Mouse (Mus musculus) hematopoietic stem cell, adult 5-6 weeks (primary cell): Measurements from ENCODE around the gene Iqcf5. TPM values are rescaled to one million over a fixed set of nuclear protein-coding genes. Genes with fewer than 3 reads are reported as not detected.
A peak's percentile ranks its signal among the peaks of the same experiment; 100 is the strongest.

ENCODE experiments used
- ATAC-seq, 2 experiments: fragments of 125-278 bp in 1 of 2; replicated peaks in 1 of 2; 2 replicates each; pipeline ENCODE4 v1.8.0; 2016 to 2017; ENCODE audit warnings: inconsistent platforms in 2 of 2, mild to moderate bottlenecking in 2 of 2, moderate number of reproducible peaks in 2 of 2, low read depth in 1 of 2, moderate TSS enrichment in 1 of 2; ENCODE audit not compliant: low FRiP score in 2 of 2, poor library complexity in 2 of 2, severe bottlenecking in 2 of 2, insufficient read depth in 1 of 2, low TSS enrichment in 1 of 2
- total RNA-seq: library from RNA; stranded (forward); fragments of 172-1452, 232-1000 nt; gene quantifications from 2 replicates; pipeline ENCODE4 v1.2.3, GENCODE M21; 2017

The Iqcf5 gene
- total RNA-seq: not detected in 2 replicates

DNA sequence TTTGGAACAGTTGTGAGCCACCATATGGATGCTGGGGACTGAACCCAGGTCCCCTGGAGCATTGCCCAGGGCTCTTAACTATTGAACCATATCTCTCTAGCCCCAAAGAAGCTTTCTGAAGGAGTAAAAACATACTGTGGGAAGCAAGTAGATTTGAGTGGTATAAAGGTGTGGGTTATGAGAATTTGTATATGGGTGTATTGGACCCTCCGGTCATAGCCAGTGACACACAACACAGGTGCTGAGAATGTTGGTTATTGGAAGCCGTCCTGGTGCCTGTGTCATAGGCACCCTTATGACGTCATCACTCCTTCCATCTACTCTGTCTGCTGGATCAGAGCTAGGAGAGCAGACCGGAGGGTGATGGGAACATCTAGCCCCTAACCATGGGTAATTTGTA, at the start of gene Iqcf5:
Gene Iqcf5, plus strand, starts transcription at position 301 of the 400 bp plus-strand sequence.
- no peak for ATAC-seq

DNA sequence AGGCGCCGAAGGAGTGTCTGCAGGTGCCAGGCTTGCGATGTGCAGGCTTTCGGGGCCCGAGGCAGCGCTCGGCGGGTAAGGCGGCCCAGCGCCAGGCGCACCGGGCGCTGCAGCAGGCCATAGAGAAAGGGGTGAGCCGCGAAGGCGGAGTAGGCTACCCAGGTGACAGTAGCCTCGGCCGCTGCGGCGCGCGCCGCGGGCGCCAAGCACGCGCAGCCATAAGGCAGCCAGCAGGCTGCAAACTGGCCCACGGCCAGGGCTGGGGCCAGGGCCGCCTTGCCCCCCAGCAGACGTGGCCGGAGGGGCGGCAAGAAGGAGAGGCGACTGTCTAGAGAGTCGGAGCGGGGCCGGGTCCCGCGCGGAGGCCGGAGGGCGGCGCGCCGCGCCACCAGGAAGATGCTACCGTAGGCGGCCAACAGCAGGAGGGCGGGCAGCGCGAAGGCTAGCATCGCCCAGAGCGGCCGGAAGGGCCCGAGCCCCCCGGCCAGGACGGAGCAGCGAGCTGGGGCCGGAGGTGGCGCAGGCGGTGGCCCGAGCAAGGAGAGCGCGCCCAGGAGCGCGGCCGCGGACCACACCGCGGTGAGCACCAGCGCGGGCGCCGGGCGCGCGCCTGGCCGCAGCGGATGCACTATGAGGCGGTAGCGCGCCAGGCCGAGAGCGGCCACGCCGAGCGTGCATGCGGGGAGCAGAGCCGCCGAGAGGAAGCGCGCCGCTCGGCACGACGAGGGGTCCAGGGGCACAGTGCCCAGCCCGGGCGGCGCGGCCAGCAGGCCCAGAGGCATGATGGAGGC, 49.4 kb upstream of the Iqcf5 start:
- peak; percentile 23 to 33; a peak in 2 of 4 replicates for ATAC-seq

DNA sequence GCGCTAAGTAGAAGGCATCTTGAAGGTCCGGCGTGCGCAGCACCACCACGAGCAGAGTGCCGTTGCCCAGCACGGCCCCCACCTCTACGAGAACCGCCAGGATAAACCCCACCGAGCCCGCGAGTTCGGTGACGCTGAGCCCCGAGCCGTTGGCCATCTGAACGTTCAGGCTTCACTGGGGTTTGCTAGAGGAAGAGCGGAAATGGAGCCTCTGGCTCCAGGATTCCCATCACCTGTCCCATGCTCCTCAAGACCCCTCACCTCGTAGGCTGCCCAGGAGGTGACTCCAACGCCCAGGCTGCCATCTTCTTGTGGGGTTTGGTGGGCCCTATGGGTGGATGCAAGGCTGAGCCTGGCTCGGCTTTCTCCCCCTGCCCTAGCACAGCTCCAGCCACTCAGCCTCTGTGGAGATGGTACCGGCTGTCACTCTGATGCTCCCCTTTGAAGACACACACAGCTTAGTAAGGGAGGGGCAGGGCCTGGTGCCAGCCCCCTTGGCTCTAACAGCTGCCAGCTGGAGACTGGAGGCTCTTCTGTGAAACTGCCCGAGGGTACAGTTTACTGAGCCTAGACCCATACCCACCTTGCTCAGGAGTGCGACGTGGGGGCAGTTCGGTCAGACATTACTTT, 48.7 kb upstream of the Iqcf5 start, which contains the start of gene Gpr62:
Gene Gpr62, minus strand, starts transcription at position 368 of the 630 bp plus-strand sequence.
- ATAC-seq: no peak; a peak in 1 of 4 replicates

DNA sequence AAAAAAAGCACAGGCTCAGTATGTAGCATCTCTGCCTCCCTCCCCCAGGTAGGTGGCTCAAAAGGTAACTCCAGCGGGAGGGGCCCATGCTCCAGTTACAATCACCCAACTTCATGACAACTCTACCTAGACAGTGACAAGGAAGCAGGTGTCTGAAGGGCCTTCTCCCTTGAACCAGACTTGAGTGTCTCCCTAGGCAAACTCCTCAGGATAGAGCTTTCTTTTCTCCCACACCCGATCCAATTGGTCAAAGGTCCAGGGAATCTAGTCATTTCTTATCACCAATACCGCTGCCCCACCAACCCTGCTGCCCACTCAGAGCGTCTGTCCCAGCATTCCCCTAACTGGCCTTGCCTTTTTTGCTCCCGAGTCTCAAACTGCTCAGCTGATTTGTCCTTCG, 47.7 kb upstream of the Iqcf5 start:
- no peak for ATAC-seq

DNA sequence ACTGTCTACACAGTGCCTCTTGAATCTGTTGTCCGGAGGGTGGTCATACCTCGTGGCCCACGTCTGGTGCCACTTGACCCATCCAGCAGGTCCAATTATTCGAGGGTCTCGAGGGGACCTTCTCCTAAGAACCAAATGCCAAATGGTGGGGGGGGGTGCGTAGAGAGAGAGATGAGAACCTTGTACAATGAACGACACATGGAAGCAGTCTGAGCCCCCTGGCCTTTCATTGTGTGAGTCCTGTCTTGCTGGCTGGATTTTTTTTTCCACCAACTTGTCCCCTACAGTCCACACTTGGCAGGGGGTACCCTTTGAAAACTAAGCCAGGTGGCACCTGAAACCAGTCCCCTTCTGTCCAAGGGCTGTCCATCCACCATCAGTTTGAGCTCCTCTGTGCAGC, 46.6 kb upstream of the Iqcf5 start:
- ATAC-seq: no peak

DNA sequence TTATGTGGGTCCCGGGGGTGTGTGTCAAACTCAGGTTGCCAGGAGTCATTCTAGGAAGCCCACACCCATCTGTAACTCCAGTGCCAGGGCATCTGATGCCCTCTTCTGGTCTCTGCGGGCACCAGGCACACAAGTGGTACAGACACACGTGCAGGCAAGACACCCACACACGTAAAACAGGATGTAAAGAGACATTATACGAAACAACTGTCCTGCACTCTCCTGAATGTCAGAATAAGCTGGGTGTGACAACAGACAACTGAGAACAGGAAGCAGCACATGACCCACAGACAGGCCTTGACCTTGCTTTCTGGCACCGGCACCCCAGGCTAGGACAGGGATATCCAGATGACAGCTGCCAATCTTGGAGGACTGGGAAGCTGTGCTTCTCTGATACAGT, 45.1 kb upstream of the Iqcf5 start:
- ATAC-seq: no peak

DNA sequence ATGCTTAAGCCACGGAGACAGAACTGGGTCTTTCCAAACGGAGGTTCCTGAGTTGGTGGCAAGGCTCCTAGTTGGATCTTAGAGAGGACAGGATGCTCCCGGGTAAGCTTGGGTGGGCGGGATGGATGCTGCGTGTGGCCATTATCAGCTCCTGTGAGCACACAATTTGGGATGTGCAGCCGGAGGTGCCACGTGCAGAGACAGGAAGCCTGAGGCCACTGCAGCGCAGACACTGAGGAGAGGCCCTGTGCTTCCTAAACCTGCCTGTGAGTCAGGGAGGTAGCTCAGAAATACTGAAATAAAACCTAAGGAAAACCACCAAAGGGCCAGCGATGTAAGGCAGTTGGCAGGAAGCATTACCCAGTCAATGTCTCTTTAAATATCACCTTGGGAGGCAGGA, 44.6 kb upstream of the Iqcf5 start:
- no peak for ATAC-seq

DNA sequence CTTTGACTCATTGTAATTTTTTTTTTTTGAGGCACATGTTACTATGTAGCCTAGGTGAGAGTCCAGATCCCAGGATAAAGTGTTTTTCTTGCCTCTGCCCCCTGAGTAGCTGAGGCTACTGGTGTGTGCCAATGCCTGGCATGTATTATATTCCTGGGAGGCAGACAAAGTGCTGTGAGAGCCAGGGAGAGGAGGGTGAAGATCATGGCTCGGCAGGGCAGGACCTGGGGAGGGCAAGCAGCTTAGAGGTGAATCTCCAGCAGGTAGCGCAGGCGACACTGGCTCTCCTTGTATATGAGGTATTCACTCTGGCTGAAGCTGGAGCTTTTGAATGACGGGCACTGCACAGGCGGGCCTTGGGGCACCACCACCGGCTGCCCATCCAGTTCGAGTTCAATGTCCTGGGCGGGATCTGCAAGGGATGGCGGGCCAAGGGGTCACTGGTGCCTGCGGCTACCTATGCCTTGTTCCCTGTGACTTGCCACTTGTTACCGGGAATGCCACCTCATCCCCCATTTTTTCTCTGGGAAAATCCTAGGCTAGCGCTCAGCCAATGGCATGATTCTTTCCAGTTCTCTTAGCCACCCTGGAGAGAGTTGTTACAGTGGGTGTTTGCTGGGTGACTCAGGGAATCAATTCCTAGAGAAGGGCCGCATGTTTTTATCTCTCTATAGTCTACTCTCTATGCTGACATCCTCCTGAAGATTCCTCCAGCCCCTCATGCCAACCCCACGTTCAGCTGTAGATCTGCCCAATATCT, 43.2 kb upstream of the Iqcf5 start:
- no peak for ATAC-seq

DNA sequence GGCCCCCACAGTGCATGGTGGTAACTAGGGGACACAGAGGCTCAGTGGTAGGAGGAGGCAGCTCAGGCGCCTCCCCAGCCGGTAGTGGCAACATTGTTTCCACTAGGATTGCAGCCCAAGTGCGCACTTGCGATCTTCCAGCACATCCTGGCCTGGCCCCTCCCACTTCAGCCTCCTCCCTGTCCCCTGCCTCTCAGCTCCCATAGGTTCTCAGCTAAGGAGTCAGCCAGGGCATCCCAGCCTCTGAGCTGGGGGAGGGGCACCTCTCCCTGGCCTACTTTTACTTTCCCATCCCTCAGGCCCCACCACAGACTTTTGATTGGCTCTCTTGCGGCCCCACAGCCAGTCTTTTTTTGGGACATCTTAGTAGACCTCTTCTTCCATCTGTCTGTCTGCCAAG, 42.5 kb upstream of the Iqcf5 start:
- ATAC-seq: no peak

DNA sequence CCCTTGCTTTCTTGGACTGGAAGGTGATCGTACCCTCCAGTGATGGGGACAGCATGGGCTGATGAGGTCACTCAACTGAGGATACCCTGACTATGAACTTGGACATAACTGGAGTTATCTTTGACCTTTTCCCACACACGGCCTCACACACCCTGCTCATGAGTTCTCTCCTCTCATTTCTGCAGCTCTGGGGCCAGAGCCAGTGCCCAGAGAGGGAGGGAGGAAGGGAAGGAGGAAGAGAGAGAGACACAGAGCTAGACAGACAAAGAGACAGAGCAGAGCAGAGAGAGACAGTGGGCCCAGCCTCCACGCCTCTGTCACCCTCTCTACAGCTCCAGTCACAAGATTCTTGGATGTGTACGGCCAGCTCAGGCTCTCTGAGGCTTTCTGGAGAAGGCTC, 42.1 kb upstream of the Iqcf5 start:
- no peak for ATAC-seq

DNA sequence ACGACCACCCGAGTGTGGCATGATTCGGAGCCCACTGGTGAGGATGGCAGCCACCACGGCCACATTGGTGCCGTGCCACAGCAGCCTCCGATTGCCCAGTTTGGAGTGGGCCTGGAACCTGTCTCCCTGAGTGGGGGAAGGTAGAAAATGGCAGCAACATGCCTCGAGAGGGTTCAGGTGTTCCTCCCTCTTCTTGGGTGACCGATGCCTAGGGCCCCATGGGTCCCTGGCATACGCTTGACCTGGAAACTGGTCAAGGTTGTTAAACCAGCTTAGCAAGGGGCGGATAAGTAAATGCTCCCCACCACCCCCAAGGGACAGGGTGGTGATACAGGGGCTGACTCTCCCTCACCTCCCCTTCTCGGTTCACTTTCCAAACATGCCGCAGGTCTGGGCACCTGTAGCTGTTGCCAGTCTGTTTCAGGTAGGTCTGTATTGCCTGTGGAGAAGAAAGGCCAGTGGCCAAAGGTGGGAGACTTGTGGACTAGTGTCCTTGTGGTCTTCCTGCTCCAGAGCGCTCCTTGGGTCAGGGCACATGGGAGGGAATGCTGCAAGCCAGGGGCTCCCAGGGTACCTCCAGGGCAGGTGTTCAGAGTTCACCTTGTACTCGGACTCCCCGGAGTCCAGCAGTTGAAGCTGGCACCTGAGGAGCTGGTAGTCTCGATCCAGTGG, 41.2 kb upstream of the Iqcf5 start:
- ATAC-seq: no peak

DNA sequence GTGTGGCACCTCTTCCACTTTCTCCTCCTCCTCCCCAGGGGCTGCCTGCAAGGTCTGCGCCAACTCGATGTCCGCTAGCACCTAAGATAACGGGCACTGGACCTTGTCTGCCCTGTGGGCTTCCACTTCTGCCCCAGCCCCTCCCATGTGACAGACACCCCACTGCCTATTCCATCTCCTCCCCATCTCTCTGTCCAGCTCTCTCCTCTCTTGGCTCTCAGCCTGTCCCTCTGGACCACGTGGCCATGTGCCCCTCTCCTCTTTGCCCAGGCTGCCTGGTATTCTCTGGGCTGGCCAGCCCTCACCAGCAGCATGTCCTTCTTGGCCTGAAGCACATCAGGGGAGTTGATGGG, 40.6 kb upstream of the Iqcf5 start:
- ATAC-seq: no peak

DNA sequence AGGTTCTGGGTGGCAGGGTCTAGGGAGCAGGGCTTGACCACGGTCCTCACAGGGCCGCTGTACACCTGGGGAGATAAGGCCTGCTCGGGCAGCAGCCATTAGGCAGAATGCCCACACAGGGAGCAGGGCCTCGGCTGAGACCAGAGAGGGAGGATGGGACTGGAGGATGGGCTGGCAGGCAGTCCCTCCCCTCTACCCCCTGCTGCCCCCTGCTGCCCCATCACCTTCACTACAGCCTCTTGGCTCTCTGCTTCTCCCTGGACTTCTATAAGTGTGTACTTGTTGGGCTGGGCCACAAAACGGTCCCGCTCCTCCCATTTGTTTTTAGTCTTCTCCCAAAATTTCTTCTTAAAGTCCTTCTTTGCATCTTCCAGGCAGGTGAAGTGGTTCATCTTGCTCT, 39.9 kb upstream of the Iqcf5 start:
- peak; percentile 20 to 39; a peak in 1 of 4 replicates for ATAC-seq

DNA sequence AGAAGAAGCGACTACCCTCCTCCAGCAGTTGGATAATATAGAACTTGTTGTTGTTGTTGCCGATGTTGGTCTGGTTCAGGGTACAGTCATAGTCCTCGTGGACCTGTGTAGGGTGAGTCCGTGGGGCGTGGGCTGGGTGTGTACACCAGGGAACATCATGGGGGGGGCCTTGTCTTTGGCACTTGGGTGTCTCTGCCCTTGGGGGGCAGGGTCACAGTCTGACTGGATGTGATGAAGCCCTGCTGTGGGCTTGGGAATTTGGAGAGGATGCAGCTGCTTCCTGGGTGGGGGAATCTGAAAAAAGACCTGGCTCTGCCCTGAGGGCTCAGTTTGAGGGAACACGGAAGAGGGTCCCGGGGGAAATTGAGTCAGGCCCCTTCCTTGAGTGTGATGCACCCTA, 39.3 kb upstream of the Iqcf5 start:
- ATAC-seq: no peak

DNA sequence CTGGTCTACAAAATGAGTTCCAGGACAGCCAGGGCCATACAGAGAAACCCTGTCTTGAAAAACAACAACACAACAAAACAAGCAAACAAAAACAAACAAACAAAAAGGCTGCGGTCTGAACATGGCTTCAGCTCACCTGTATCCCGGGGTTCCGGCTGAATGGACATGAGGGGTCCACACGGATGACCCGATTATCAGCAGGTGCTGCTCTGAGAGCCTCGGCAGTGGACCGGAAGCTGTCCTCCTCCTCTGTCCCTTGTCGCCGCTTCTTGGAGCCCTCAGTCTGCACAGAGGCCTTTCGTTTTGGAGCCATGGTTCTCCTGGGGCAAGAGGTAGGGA, 38.7 kb upstream of the Iqcf5 start, which contains the start of gene Rrp9:
Gene Rrp9, plus strand, starts transcription at position 301 of the 339 bp plus-strand sequence.
- no peak for ATAC-seq

DNA sequence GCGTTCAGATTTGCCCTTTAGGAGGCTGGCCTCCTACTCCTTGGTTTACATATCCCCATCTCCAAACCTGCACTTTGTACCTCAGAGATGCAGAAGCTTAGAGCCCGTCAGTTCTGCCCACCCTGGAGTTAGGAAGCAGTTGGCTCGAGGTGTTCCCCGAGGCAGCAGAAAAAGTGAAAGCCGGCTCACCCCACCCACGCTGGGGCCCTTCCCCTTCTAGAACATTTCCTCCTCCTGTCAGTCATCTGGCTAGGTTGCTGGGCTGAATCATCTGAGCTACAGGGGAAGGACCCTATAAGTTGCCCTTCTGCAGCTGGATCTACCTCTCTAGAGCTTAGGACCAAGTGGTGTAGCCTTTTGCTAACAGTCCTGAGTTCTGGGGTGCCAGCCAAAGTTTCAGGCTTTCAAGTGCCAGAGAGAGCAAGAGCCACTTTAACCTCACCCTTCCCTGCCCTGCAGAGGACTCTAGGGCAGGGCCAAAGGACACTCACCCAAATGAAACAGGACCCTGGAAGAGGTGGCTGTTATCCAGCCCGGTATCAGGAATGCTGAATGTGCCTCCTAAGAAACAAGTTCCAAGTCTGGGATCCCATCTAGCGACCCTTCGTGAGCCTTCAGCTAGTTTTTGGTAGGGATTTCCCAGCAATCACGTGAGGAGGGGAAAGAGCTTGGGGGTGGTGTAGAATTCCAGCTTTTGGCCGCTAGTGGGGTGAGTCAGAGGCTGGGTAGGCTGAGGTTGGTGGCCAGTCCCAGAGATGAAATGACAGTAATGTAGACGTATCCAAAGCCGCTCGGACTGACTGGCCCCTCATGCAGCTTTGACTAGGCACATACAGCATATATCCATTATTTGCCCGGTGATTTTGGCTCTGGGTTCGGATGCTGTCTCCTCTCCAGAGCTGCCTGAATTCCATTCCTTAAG, 38.1 kb upstream of the Iqcf5 start:
- peak; percentile 8 to 54 for ATAC-seq

DNA sequence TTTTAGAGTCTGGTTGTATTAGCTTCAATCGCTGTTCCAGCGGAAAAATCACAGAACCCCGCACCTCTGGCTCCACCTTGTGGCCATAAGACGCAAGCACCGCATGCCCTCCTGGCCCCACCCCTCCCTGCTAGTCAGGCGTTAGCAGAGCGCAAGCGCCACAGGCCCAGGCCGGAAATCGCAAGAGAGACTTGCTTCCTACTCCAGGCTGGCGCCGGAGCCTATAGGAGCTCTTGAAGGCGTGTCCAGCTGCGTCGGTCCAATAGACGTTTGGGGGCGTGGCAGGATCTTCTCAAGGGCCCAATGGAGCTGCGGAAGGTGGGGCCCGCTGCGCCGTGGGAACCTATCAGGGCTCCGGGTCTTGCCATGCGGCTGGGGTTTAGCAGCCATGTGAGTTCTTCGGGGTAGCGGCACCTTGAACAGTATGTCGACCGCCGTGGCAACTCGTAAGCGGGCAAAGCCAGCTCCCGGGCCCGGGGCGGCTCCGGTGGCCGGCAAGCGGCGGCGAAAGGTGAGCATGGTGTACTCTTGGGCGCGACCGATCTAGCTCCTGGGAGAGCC, 37.4 kb upstream of the Iqcf5 start, which contains the start of gene Parp3:
Gene Parp3, minus strand, starts transcription at position 26 of the 561 bp plus-strand sequence.
- peak; percentile 92 to 96 for ATAC-seq
